Mouse (Mus musculus) spleen, adult 2 months (tissue): Measurements from ENCODE around the gene Gps2. TPM values are rescaled to one million over a fixed set of nuclear protein-coding genes. Genes with fewer than 3 reads are reported as not detected.
"Not testable (repeated sequence)": the region's sequence is repeated elsewhere in the genome, so short reads cannot be mapped to it uniquely, and the experiment has no call there.

Experiments used
- DNase-seq, 2 experiments: peaks; one replicate each; pipeline versions ENCODE4 v3.0.0 to v3.0.0-alpha.2; 2012 to 2021; ENCODE audit warnings: low spot score in 2 of 2, low read depth in 1 of 2
- H3K27ac ChIP-seq: fragments of 200-500 bp; 2 replicates; pipeline ENCODE4 v1.5.1; 2012; ENCODE audit warnings: low read length, inconsistent platforms; ENCODE audit not compliant: insufficient read depth
- H3K27me3 ChIP-seq: fragments of 200-500 bp; 2 replicates; pipeline ENCODE4 v1.6.1; 2012; ENCODE audit warnings: mild to moderate bottlenecking, moderate library complexity, low read length, inconsistent platforms; ENCODE audit not compliant: control insufficient read depth, insufficient read depth
- H3K36me3 ChIP-seq: fragments of 200-500 bp; 2 replicates; pipeline ENCODE4 v1.6.1; 2012; ENCODE audit warnings: mild to moderate bottlenecking, low read length, inconsistent platforms; ENCODE audit not compliant: control insufficient read depth, insufficient read depth
- H3K4me1 ChIP-seq: fragments of 200-500 bp; 2 replicates; pipeline ENCODE4 v1.6.1; 2011; ENCODE audit warnings: inconsistent platforms; ENCODE audit not compliant: control insufficient read depth, insufficient read depth, insufficient read length
- H3K4me3 ChIP-seq: fragments of 200-500 bp; 2 replicates; pipeline ENCODE4 v1.5.1; 2011; ENCODE audit warnings: mild to moderate bottlenecking, inconsistent platforms; ENCODE audit not compliant: insufficient read depth, insufficient read length; ENCODE audit errors: extremely low read depth
- CTCF ChIP-seq: fragments of 200-500 bp; IDR thresholded peaks from 2 replicates; pipeline ENCODE4 v1.5.1; 2011; ENCODE audit warnings: mild to moderate bottlenecking, inconsistent platforms; ENCODE audit not compliant: insufficient read depth, insufficient read length, insufficient replicate concordance; ENCODE audit errors: extremely low read depth
- POLR2A ChIP-seq: fragments of 200-500 bp; IDR thresholded peaks from 2 replicates; pipeline ENCODE4 v1.6.1; 2011; ENCODE audit warnings: low read depth, low read length, inconsistent platforms
- WGBS: fragments of 180-500 bp; shearing (Covaris S2); methylation state at CpG from one replicate; pipeline ENCODE4 v1.1.7; 2018; 5-methylcytosine and 5-hydroxymethylcytosine counted together
- polyA plus RNA-seq: library from polyadenylated mRNA; depleted of rRNA; stranded (reverse); fragments of >200 nt; gene quantifications from 2 replicates; pipeline ENCODE4 v1.2.3, GENCODE M21; 2012

Gene Gps2
- polyA plus RNA-seq, 1 experiment, result 119 TPM

GRCm38 (mm10) chr11:69915667-69916627, 2.3 kb downstream of the Gps2 start:
- Histone ChIP-seq H3K27me3 (no peaks in the 10 kb centered on the region), H3K36me3 (peaks cover 38% of the 10 kb centered on the region), H3K27ac (peak overlapping the region; percentile 15; the same call in 1 of the 2 replicates), H3K4me3 (no peak overlapping the region), H3K4me1 (peaks cover 11% of the 10 kb centered on the region)
- WGBS, result 67% methylated on average over 5 of the region's 5 CpGs
- no peak for DNase-seq
- TF ChIP-seq POLR2A (no peak), CTCF (no peak)

GRCm38 (mm10) chr11:69916652-69917378, 3.1 kb downstream of the Gps2 start:
- H3K4me3 ChIP-seq, DNase-seq, H3K27me3 ChIP-seq, H3K27ac ChIP-seq: not testable (repeated sequence)
- H3K4me1 ChIP-seq, result peaks cover 11% of the 10 kb centered on the region
- H3K36me3 ChIP-seq, result peaks cover 33% of the 10 kb centered on the region
- 64% methylated on average over 7 of the region's 7 CpGs for WGBS

GRCm38 (mm10) chr11:69917379-69917948, 3.8 kb downstream of the Gps2 start:
- no peak for DNase-seq
- Histone ChIP-seq H3K4me1 (peaks cover 14% of the 10 kb centered on the region), H3K4me3 (no peak overlapping the region), H3K36me3 (peaks cover 31% of the 10 kb centered on the region), H3K27ac (no peak overlapping the region), H3K27me3 (no peaks in the 10 kb centered on the region)
- 88% methylated on average over 8 of the region's 8 CpGs for WGBS
- TF ChIP-seq CTCF (no peak), POLR2A (no peak)

GRCm38 (mm10) chr11:69918118-69918517, 4.4 kb downstream of the Gps2 start:
- H3K4me1 ChIP-seq, result peaks cover 13% of the 10 kb centered on the region
- no peaks in the 10 kb centered on the region for H3K27me3 ChIP-seq
- H3K4me3 ChIP-seq, result no peak overlapping the region
- peaks cover 31% of the 10 kb centered on the region for H3K36me3 ChIP-seq
- no peak for TF ChIP-seq CTCF
- TF ChIP-seq POLR2A, result no peak
- DNase-seq, result no peak
- WGBS, result 87% methylated on average over 5 of the region's 5 CpGs
- H3K27ac ChIP-seq, result no peak overlapping the region

GRCm38 (mm10) chr11:69919053-69919452, 5.4 kb downstream of the Gps2 start:
- WGBS, result 46% methylated on average over 9 of the region's 9 CpGs
- peak overlapping the region; percentile 55; the same call in 1 of the 2 replicates for H3K27ac ChIP-seq
- H3K4me1 ChIP-seq, result peaks cover 11% of the 10 kb centered on the region
- H3K4me3 ChIP-seq, result no peak overlapping the region; the same call in 1 of the 2 replicates
- no peaks in the 10 kb centered on the region for H3K27me3 ChIP-seq
- DNase-seq, result no peak
- H3K36me3 ChIP-seq, result peaks cover 31% of the 10 kb centered on the region
- TF ChIP-seq CTCF, result no peak
- no peak for TF ChIP-seq POLR2A

- TF ChIP-seq POLR2A (no peak), CTCF (no peak)
- under 1% methylated on average over 17 of the region's 17 CpGs for WGBS
- H3K27me3 ChIP-seq, result no peaks in the 10 kb centered on the region
- H3K4me1 ChIP-seq, result peaks cover 8% of the 10 kb centered on the region
- H3K27ac ChIP-seq, result peak overlapping the region; percentile 98
- H3K36me3 ChIP-seq, result peaks cover 31% of the 10 kb centered on the region
- H3K4me3 ChIP-seq, result peak overlapping the region; percentile 96
- DNase-seq, result peak; percentile 76 to 84
Measured at GRCm38 (mm10) chr11:69919661-69920265, 6.1 kb downstream of the Gps2 start.
